Mouse (Mus musculus): ENCODE results near the gene Rps6ka2. TPM values are rescaled to one million over a fixed set of nuclear protein-coding genes. Genes with fewer than 3 reads are reported as not detected.

Gene Rps6ka2
- total and polyA plus RNA-seq, 2 experiments from 2014 or later: 15.4 to 38.9 TPM

DNA sequence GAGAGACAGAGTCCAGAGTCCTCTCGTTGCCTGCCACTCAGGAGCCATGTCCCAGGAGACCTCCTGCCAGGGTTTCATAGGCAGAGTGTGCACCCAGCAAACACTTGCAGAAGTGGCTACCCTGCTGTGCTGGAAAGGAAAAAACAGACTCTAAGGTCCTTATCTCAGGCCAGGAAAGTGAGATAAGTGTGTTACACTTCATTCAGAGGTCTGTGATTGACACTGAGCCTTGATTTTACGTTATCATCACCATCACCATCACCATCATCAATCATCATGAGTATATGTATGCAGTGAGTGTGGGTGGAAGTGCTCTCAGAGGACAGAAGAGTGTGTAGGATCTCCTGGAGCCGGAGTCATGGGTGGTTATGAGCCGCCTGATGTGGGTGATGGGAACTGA is 51.4 kb downstream of the Rps6ka2 start:
- 88% methylated on average over 4 of the region's 4 CpGs for WGBS
- H3K4me1 ChIP-seq (ENCODE audit: insufficient read depth, low read length): peaks cover 19% of the 10 kb centered on the region
- no peaks in the 10 kb centered on the region for H3K36me3 ChIP-seq (ENCODE audit: insufficient read depth, low read length)
- no peak overlapping the region for H3K27ac ChIP-seq
- DNase-seq (ENCODE audit: low spot score) (no peak), ATAC-seq (no peak)
- H3K4me2 ChIP-seq (ENCODE audit: low read depth, low read length): no peak overlapping the region
- no peak overlapping the region for H3K4me3 ChIP-seq (ENCODE audit: low read length)
- no peaks in the 10 kb centered on the region for H3K27me3 ChIP-seq (ENCODE audit: insufficient read depth, low read length)
- no peaks in the 10 kb centered on the region for H3K9me3 ChIP-seq (ENCODE audit: low read length)
- no peak overlapping the region for H3K9ac ChIP-seq (replicated peaks; ENCODE audit: low read length)
- TF ChIP-seq CTCF (IDR thresholded peaks at IDR 0.05; ENCODE audit: low read depth): no peak

DNA sequence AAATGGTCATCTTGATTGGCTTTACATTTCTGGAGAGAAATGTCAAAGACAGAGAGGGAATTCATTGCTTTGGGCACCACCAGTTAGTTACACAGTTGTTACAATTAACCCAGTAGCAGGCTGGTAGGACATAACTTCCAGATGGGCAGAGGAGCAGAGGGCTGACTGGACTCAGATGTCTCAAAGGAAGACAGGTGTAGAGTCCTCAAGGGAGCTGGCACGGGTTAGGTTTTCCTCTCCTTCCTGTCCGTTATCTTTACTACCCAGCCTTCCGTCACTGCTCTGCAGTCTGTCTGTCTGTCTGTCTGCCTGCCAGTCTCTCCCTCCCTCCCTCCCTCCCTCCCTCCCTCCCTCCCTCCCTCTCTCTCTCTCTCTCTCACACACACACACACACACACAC is 52.3 kb downstream of the Rps6ka2 start:
- H3K27ac ChIP-seq: no peak overlapping the region
- no peaks in the 10 kb centered on the region for H3K27me3 ChIP-seq (ENCODE audit: insufficient read depth, low read length)
- no peaks in the 10 kb centered on the region for H3K36me3 ChIP-seq (ENCODE audit: insufficient read depth, low read length)
- DNase-seq (ENCODE audit: low spot score) (no peak), ATAC-seq (no peak)
- WGBS: 75% methylated on average over 3 of the region's 3 CpGs
- peaks cover 20% of the 10 kb centered on the region for H3K4me1 ChIP-seq (ENCODE audit: insufficient read depth, low read length)
- no peaks in the 10 kb centered on the region for H3K9me3 ChIP-seq (ENCODE audit: low read length)
- H3K4me2 ChIP-seq (ENCODE audit: low read depth, low read length): no peak overlapping the region
- no peak overlapping the region for H3K9ac ChIP-seq (replicated peaks; ENCODE audit: low read length)
- H3K4me3 ChIP-seq (ENCODE audit: low read length): no peak overlapping the region
- TF ChIP-seq CTCF (IDR thresholded peaks at IDR 0.05; ENCODE audit: low read depth): no peak

DNA sequence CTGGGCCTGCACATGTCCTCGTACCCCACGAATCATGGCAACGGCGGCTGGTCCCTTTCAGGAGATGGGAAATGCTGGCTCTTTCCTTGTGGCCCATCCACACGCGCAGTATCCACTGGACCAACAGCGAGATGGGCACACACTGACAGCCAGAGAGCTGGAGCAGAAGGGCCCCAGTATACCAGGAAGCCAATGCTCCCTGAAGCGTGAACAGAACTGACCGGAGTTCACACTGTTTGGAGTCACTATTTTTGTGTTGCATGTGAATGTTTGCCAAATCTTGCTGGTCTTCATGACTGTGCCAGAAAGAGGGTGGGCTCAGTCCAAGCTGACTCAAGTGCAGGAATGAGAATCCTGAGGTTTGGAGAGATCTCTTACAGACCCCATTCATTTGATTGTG is 58.6 kb downstream of the Rps6ka2 start:
- Histone ChIP-seq H3K36me3 (ENCODE audit: insufficient read depth, low read length) (no peaks in the 10 kb centered on the region), H3K9ac (replicated peaks; ENCODE audit: low read length) (no peak overlapping the region), H3K4me3 (ENCODE audit: low read length) (no peak overlapping the region), H3K4me1 (ENCODE audit: insufficient read depth, low read length) (peaks cover 20% of the 10 kb centered on the region), H3K27me3 (ENCODE audit: insufficient read depth, low read length) (no peaks in the 10 kb centered on the region), H3K27ac (no peak overlapping the region), H3K9me3 (ENCODE audit: low read length) (no peaks in the 10 kb centered on the region), H3K4me2 (ENCODE audit: low read depth, low read length) (no peak overlapping the region)
- WGBS: 58% methylated on average over 9 of the region's 9 CpGs
- peak; percentile 82 for DNase-seq (ENCODE audit: low spot score)
- no peak for TF ChIP-seq CTCF (IDR thresholded peaks at IDR 0.05; ENCODE audit: low read depth)
- ATAC-seq: peak; percentile 85

DNA sequence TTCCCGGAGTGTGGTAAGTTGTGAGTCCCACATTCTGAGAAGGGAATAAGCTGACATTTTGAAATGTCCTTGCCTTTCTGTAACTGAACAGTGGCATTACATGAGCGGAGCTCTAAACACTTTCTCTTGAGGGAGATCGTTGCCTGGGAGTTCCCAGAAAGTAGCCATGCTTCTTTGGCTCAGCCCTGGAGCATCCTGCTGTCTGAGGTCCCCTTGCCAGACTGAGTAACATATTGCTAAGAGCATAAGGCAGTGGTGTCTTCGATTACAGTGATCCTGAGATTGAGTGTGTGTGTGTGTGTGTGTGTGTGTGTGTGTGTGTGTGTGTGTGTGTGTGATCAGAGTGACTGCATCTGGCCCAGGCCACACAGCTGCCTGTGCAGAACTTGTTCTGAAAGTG is 61.4 kb downstream of the Rps6ka2 start:
- Histone ChIP-seq H3K9me3 (ENCODE audit: low read length) (no peaks in the 10 kb centered on the region), H3K4me2 (ENCODE audit: low read depth, low read length) (no peak overlapping the region), H3K4me3 (ENCODE audit: low read length) (no peak overlapping the region), H3K27me3 (ENCODE audit: insufficient read depth, low read length) (no peaks in the 10 kb centered on the region), H3K4me1 (ENCODE audit: insufficient read depth, low read length) (peaks cover 20% of the 10 kb centered on the region), H3K9ac (replicated peaks; ENCODE audit: low read length) (no peak overlapping the region), H3K36me3 (ENCODE audit: insufficient read depth, low read length) (no peaks in the 10 kb centered on the region), H3K27ac (no peak overlapping the region; the same call in 1 of the 2 replicates)
- WGBS: 43% methylated on average over 4 of the region's 4 CpGs
- peak; percentile 37 for DNase-seq (ENCODE audit: low spot score)
- no peak for TF ChIP-seq CTCF (IDR thresholded peaks at IDR 0.05; ENCODE audit: low read depth)
- ATAC-seq: peak; percentile 52

DNA sequence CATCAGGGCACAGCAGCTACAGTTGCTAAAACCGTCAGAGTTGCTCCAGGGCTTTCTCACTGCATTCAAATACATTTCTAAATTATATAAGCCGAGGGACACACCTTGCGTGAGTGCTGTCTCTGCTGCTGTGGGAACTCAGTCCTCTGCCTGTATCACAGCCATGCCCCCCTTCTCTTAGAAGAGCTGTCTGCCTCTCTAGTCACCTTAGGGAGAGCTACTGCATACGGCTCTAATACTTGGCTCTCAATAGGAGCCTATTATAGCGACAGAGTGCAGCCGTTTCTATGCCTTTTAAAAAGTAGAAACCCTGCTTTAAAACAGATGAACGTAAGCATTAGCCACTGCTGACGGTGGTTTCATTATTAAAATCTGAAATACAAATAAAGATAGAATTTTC is 61.9 kb downstream of the Rps6ka2 start:
- ATAC-seq: no peak
- H3K9me3 ChIP-seq (ENCODE audit: low read length): no peaks in the 10 kb centered on the region
- no peak for DNase-seq (ENCODE audit: low spot score)
- H3K4me1 ChIP-seq (ENCODE audit: insufficient read depth, low read length): peaks cover 20% of the 10 kb centered on the region
- no peak overlapping the region for H3K27ac ChIP-seq
- 57% methylated on average over 8 of the region's 8 CpGs for WGBS
- H3K4me2 ChIP-seq (ENCODE audit: low read depth, low read length): no peak overlapping the region
- H3K36me3 ChIP-seq (ENCODE audit: insufficient read depth, low read length): no peaks in the 10 kb centered on the region
- H3K4me3 ChIP-seq (ENCODE audit: low read length): no peak overlapping the region
- no peak overlapping the region for H3K9ac ChIP-seq (replicated peaks; ENCODE audit: low read length)
- no peaks in the 10 kb centered on the region for H3K27me3 ChIP-seq (ENCODE audit: insufficient read depth, low read length)
- TF ChIP-seq CTCF (IDR thresholded peaks at IDR 0.05; ENCODE audit: low read depth): no peak

DNA sequence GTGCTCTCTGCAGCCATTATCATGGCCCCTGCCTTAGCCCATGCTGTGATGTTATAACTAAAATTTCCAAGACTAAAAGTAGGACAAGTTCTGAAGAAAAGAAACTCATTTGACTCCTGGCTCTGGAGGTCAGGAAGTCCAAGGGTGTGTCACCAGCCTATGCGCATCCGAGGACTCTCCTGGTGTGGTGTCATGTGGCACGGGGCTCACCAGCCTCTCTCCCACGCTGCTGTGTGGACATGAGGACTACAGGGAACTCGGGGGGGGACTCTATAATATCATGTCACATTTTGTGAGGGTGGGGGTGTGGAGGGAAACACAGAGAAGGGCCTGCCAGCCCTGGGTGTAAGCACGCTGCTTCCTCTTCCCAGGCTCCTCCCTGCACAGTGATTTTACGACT is 62.5 kb downstream of the Rps6ka2 start:
- no peak overlapping the region for H3K4me2 ChIP-seq (ENCODE audit: low read depth, low read length)
- H3K9ac ChIP-seq (replicated peaks; ENCODE audit: low read length): no peak overlapping the region
- H3K27me3 ChIP-seq (ENCODE audit: insufficient read depth, low read length): no peaks in the 10 kb centered on the region
- H3K4me1 ChIP-seq (ENCODE audit: insufficient read depth, low read length): peaks cover 17% of the 10 kb centered on the region
- no peak overlapping the region for H3K4me3 ChIP-seq (ENCODE audit: low read length)
- no peaks in the 10 kb centered on the region for H3K36me3 ChIP-seq (ENCODE audit: insufficient read depth, low read length)
- TF ChIP-seq CTCF (IDR thresholded peaks at IDR 0.05; ENCODE audit: low read depth): no peak
- H3K27ac ChIP-seq: no peak overlapping the region
- no peaks in the 10 kb centered on the region for H3K9me3 ChIP-seq (ENCODE audit: low read length)
- 66% methylated on average over 7 of the region's 7 CpGs for WGBS
- DNase-seq (ENCODE audit: low spot score): no peak
- ATAC-seq: no peak

DNA sequence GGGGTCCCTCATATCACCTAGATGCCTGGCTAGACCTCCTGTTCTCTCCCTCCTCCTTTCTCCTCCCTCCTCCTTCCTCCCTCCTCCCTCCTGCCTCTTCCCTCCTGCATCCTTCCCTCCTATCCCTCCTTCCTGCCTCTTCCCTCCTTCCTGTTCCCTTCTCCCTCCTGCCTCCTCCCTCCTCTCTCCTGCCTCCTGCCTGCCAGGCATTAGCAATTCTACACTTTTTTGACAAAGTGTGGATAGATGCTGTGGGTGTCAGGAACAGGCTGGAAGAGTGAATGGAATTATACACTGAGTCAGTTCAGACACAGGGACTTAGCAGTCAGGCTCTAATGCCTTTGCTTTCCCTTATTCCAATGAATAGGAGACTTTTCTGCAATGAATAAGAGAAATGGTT is 63.3 kb downstream of the Rps6ka2 start:
- Histone ChIP-seq H3K27me3 (ENCODE audit: insufficient read depth, low read length) (no peaks in the 10 kb centered on the region), H3K4me2 (ENCODE audit: low read depth, low read length) (no peak overlapping the region), H3K9me3 (ENCODE audit: low read length) (no peaks in the 10 kb centered on the region), H3K27ac (no peak overlapping the region), H3K9ac (replicated peaks; ENCODE audit: low read length) (no peak overlapping the region), H3K4me3 (ENCODE audit: low read length) (no peak overlapping the region), H3K4me1 (ENCODE audit: insufficient read depth, low read length) (peaks cover 11% of the 10 kb centered on the region), H3K36me3 (ENCODE audit: insufficient read depth, low read length) (no peaks in the 10 kb centered on the region)
- DNase-seq (ENCODE audit: low spot score): no peak
- no peak for ATAC-seq
- TF ChIP-seq CTCF (IDR thresholded peaks at IDR 0.05; ENCODE audit: low read depth): no peak
